8 mouse cellular contexts compared by ENCODE assay signal in genomic region chr7:105411874-105412632, GRCm38 (mm10). TPM values are rescaled to one million over a fixed set of nuclear protein-coding genes. Genes with fewer than 3 reads are reported as not detected.
DNase-seq lines count a peak whose midpoint lies in the region; ATAC-seq and TF ChIP-seq lines count a peak whose summit lies in the region.
"Not testable (repeated sequence)": the region's sequence is repeated elsewhere in the genome, so short reads cannot be mapped to it uniquely, and the experiment has no call there.

No protein-coding gene starts in this region.

- H3K4me2 ChIP-seq in CH12.LX (ENCODE audit: insufficient read depth, low read depth, poor library complexity, severe bottlenecking); kidney, embryonic 15.5 days; neural tube, embryonic 11.5 days (ENCODE audit: low read depth); stomach, postnatal 0 days (replicated peaks; ENCODE audit: low read depth): not testable (repeated sequence)

- not testable (repeated sequence) for H3K9me3 ChIP-seq in CH12.LX (replicated peaks; ENCODE audit: low read length); forebrain, embryonic 10.5 days; heart, embryonic 10.5 days; kidney, embryonic 15.5 days (replicated peaks); neural tube, embryonic 11.5 days (ENCODE audit: control insufficient read depth, low read length); stomach, postnatal 0 days (ENCODE audit: control insufficient read depth, low read length)

- ATAC-seq in kidney, embryonic 15.5 days (replicated peaks; ENCODE audit: low FRiP score): 0 out of 2 replicates have a peak, but pooled peaks have one; percentile 18
- peak; percentile 66 for ATAC-seq in neural tube, embryonic 11.5 days (ENCODE audit: insufficient read depth, low FRiP score, low TSS enrichment)
- ATAC-seq in stomach, postnatal 0 days (ENCODE audit: low FRiP score, low TSS enrichment): not testable (repeated sequence)

- H3K4me1 ChIP-seq in CH12.LX (ENCODE audit: control insufficient read depth in 1 of 2, insufficient read depth in 2 of 2); forebrain, embryonic 10.5 days; heart, embryonic 10.5 days; kidney, embryonic 15.5 days; neural tube, embryonic 11.5 days (ENCODE audit: control insufficient read depth, insufficient read depth, low read length); stomach, postnatal 0 days (replicated peaks; ENCODE audit: control insufficient read depth, insufficient read depth): not testable (repeated sequence)

- not testable (repeated sequence) for H3K79me2 ChIP-seq in CH12.LX (replicated peaks; ENCODE audit: control insufficient read depth, extremely low read depth, insufficient read depth, poor library complexity, severe bottlenecking)

- H3K27me3 ChIP-seq in CH12.LX (replicated peaks): peaks cover 18% of the 10 kb centered on the region
- H3K27me3 ChIP-seq in forebrain, embryonic 10.5 days (ENCODE audit: poor library complexity, severe bottlenecking); heart, embryonic 10.5 days (ENCODE audit: insufficient read depth, poor library complexity, severe bottlenecking); kidney, embryonic 15.5 days; neural tube, embryonic 11.5 days (ENCODE audit: control insufficient read depth, insufficient read depth, low read length); stomach, postnatal 0 days (ENCODE audit: control insufficient read depth, insufficient read depth, low read length): not testable (repeated sequence)

- not testable (repeated sequence) for H3K36me3 ChIP-seq in CH12.LX (replicated peaks in 1 of 2; ENCODE audit: control insufficient read depth in 1 of 2, insufficient read depth in 1 of 2, low read length in 1 of 2); forebrain, embryonic 10.5 days (replicated peaks); heart, embryonic 10.5 days; kidney, embryonic 15.5 days; neural tube, embryonic 11.5 days (ENCODE audit: control insufficient read depth, insufficient read depth, low read length); stomach, postnatal 0 days (ENCODE audit: control insufficient read depth, insufficient read depth, low read length)

- peak; percentile 85 to 86 for TF ChIP-seq CTCF in CH12.LX (conservative IDR thresholded peaks at IDR 0.05 in 1 of 2, IDR thresholded peaks at IDR 0.05 in 1 of 2; ENCODE audit: low read depth in 2 of 2, low read length in 2 of 2)
- peak; percentile 92 for TF ChIP-seq CTCF in stomach, postnatal 0 days (IDR thresholded peaks at IDR 0.05; ENCODE audit: low read depth)

- H3K27ac ChIP-seq in CH12.LX (ENCODE audit: insufficient read depth, low read depth); forebrain, embryonic 10.5 days; heart, embryonic 10.5 days; kidney, embryonic 15.5 days; neural tube, embryonic 11.5 days (ENCODE audit: low read depth, low read length); stomach, postnatal 0 days (replicated peaks): not testable (repeated sequence)

- in situ Hi-C loops in CH12.LX (cut with MboI; ENCODE audit: low pct_ligation_motif_present, low pct_unique_long_range_greater_than_20kb, low sequenced_read_pairs): not testable (repeated sequence)

- TF ChIP-seq POLR2A in CH12.LX (IDR thresholded peaks at IDR 0.05; ENCODE audit: low read depth, low read length): not testable (repeated sequence)

- TF ChIP-seq RAD21 in CH12.LX (IDR thresholded peaks at IDR 0.05; ENCODE audit: low read depth, low read length): peak; percentile 53

- H3K9ac ChIP-seq in CH12.LX (ENCODE audit: insufficient read depth, low read depth); kidney, embryonic 15.5 days; neural tube, embryonic 11.5 days (ENCODE audit: low read length); stomach, postnatal 0 days (ENCODE audit: low read length): not testable (repeated sequence)

- 66% methylated on average over 8 of the region's 8 CpGs for WGBS in forebrain, embryonic 10.5 days
- 47% methylated on average over 8 of the region's 8 CpGs for WGBS in heart, embryonic 10.5 days
- WGBS in kidney, embryonic 15.5 days: 55% methylated on average over 8 of the region's 8 CpGs
- WGBS in neural tube, embryonic 11.5 days: 59% methylated on average over 8 of the region's 8 CpGs
- WGBS in stomach, postnatal 0 days: 52% methylated on average over 8 of the region's 8 CpGs

- dilution Hi-C loops in CH12.LX (cut with MboI; ENCODE audit: extremely low pct_ligation_motif_present, extremely low pct_unique_long_range_greater_than_20kb, low sequenced_read_pairs): not testable (repeated sequence)

- not testable (repeated sequence) for TF ChIP-seq EP300 in CH12.LX (IDR thresholded peaks at IDR 0.05; ENCODE audit: low read length); stomach, postnatal 0 days (optimal IDR thresholded peaks at IDR 0.05)

- not testable (repeated sequence) for H3K4me3 ChIP-seq in CH12.LX (replicated peaks in 1 of 3; ENCODE audit: low read depth in 2 of 3, low read length in 2 of 3, poor library complexity in 1 of 3); forebrain, embryonic 10.5 days; heart, embryonic 10.5 days; kidney, embryonic 15.5 days (replicated peaks); neural tube, embryonic 11.5 days (ENCODE audit: low read depth, low read length); stomach, postnatal 0 days (ENCODE audit: low read depth, low read length)

- peak; percentile 50 for DNase-seq in CH12.LX (ENCODE audit: extremely low read depth)
- peak; percentile 37 for DNase-seq in c-Kit-positive CD71-negative TER-119-negative erythroid progenitor cells, embryonic 14.5 days (ENCODE audit: low read depth)
- peak; percentile 66 for DNase-seq in forebrain, embryonic 10.5 days (ENCODE audit: extremely low spot score, low spot score)
- DNase-seq in heart, embryonic 10.5 days (ENCODE audit: low spot score): peak; percentile 86
- DNase-seq in liver: peak; percentile 68
- peak; percentile 80 for DNase-seq in neural tube, embryonic 11.5 days (ENCODE audit: low spot score)
- DNase-seq in stomach, postnatal 0 days (ENCODE audit: low spot score): peak; percentile 78

RNA-seq across cellular contexts. Expression of gene Cnga4, which starts 7.7 kb away (rescaled TPM):
- total RNA-seq in CH12.LX (2012; rRNA removed) (not detected in 2 replicates), CH12.LX (2014; rRNA removed) (not detected in 2 replicates)
- polyA plus RNA-seq in CH12.LX (2012; ENCODE audit: insufficient read length, low read depth): not detected in 2 replicates
- 0.06 and 0.09 TPM in 2 replicates for polyA plus RNA-seq in forebrain, embryonic 10.5 days (2016; fragmentation: Nextera tagmentation; extraction: Ambion mirVana)
- polyA plus RNA-seq in heart, embryonic 10.5 days (2016; fragmentation: Nextera tagmentation; extraction: Ambion mirVana): not detected in 2 replicates
- polyA plus RNA-seq in kidney, embryonic 15.5 days (2015; fragmentation: Nextera tagmentation; extraction: Ambion mirVana): 0.08 TPM in 1 of 2 replicates, not detected in the other
- not detected in 2 replicates for polyA plus RNA-seq in neural tube, embryonic 11.5 days (2014; fragmentation: Nextera tagmentation; extraction: Ambion mirVana)
- not detected in 2 replicates for polyA plus RNA-seq in stomach, postnatal 0 days (2015; fragmentation: Nextera tagmentation; extraction: Ambion mirVana)

RNA-seq across cellular contexts. Expression of gene Fam160a2, which starts 12.2 kb away (rescaled TPM):
- 5.9 TPM in 2 replicates for total RNA-seq in CH12.LX (2012; rRNA removed)
- 3.1 and 3.5 TPM in 2 replicates for total RNA-seq in CH12.LX (2014; rRNA removed)
- 6.2 and 7.2 TPM in 2 replicates for polyA plus RNA-seq in CH12.LX (2012; ENCODE audit: insufficient read length, low read depth)
- 45.0 and 47.5 TPM in 2 replicates for polyA plus RNA-seq in forebrain, embryonic 10.5 days (2016; fragmentation: Nextera tagmentation; extraction: Ambion mirVana)
- polyA plus RNA-seq in heart, embryonic 10.5 days (2016; fragmentation: Nextera tagmentation; extraction: Ambion mirVana): 37.6 and 44.4 TPM in 2 replicates
- polyA plus RNA-seq in kidney, embryonic 15.5 days (2015; fragmentation: Nextera tagmentation; extraction: Ambion mirVana): 39.1 and 47.4 TPM in 2 replicates
- polyA plus RNA-seq in neural tube, embryonic 11.5 days (2014; fragmentation: Nextera tagmentation; extraction: Ambion mirVana): 33.0 and 36.1 TPM in 2 replicates
- 18.5 and 20.6 TPM in 2 replicates for polyA plus RNA-seq in stomach, postnatal 0 days (2015; fragmentation: Nextera tagmentation; extraction: Ambion mirVana)

RNA-seq across cellular contexts. Expression of gene Cckbr, which starts 13.5 kb away (rescaled TPM):
- total RNA-seq in CH12.LX (2012; rRNA removed): not detected in 2 replicates
- not detected in 2 replicates for total RNA-seq in CH12.LX (2014; rRNA removed)
- not detected in 2 replicates for polyA plus RNA-seq in CH12.LX (2012; ENCODE audit: insufficient read length, low read depth)
- polyA plus RNA-seq in forebrain, embryonic 10.5 days (2016; fragmentation: Nextera tagmentation; extraction: Ambion mirVana): 0.53 and 0.69 TPM in 2 replicates
- 0.09 and 0.31 TPM in 2 replicates for polyA plus RNA-seq in heart, embryonic 10.5 days (2016; fragmentation: Nextera tagmentation; extraction: Ambion mirVana)
- polyA plus RNA-seq in kidney, embryonic 15.5 days (2015; fragmentation: Nextera tagmentation; extraction: Ambion mirVana): 0.58 and 0.62 TPM in 2 replicates
- polyA plus RNA-seq in neural tube, embryonic 11.5 days (2014; fragmentation: Nextera tagmentation; extraction: Ambion mirVana): not detected in 2 replicates
- polyA plus RNA-seq in stomach, postnatal 0 days (2015; fragmentation: Nextera tagmentation; extraction: Ambion mirVana): 3.3 and 3.6 TPM in 2 replicates

RNA-seq across cellular contexts. Expression of gene Gm5901, which starts 37.2 kb away (rescaled TPM):
- 0.30 TPM in 1 of 2 replicates, not detected in the other for total RNA-seq in CH12.LX (2012; rRNA removed)
- total RNA-seq in CH12.LX (2014; rRNA removed): not detected in 2 replicates
- 0.44 TPM in 1 of 2 replicates, not detected in the other for polyA plus RNA-seq in CH12.LX (2012; ENCODE audit: insufficient read length, low read depth)
- not detected in 2 replicates for polyA plus RNA-seq in forebrain, embryonic 10.5 days (2016; fragmentation: Nextera tagmentation; extraction: Ambion mirVana)
- polyA plus RNA-seq in heart, embryonic 10.5 days (2016; fragmentation: Nextera tagmentation; extraction: Ambion mirVana): not detected in 2 replicates
- polyA plus RNA-seq in kidney, embryonic 15.5 days (2015; fragmentation: Nextera tagmentation; extraction: Ambion mirVana): not detected in 2 replicates
- not detected in 2 replicates for polyA plus RNA-seq in neural tube, embryonic 11.5 days (2014; fragmentation: Nextera tagmentation; extraction: Ambion mirVana)
- polyA plus RNA-seq in stomach, postnatal 0 days (2015; fragmentation: Nextera tagmentation; extraction: Ambion mirVana): not detected in 2 replicates

RNA-seq across cellular contexts. Expression of gene Olfr692, which starts 44.0 kb away (rescaled TPM):
- total RNA-seq in CH12.LX (2012; rRNA removed) (not detected in 2 replicates), CH12.LX (2014; rRNA removed) (not detected in 2 replicates)
- polyA plus RNA-seq in CH12.LX (2012; ENCODE audit: insufficient read length, low read depth): not detected in 2 replicates
- polyA plus RNA-seq in forebrain, embryonic 10.5 days (2016; fragmentation: Nextera tagmentation; extraction: Ambion mirVana): not detected in 2 replicates
- not detected in 2 replicates for polyA plus RNA-seq in heart, embryonic 10.5 days (2016; fragmentation: Nextera tagmentation; extraction: Ambion mirVana)
- not detected in 2 replicates for polyA plus RNA-seq in kidney, embryonic 15.5 days (2015; fragmentation: Nextera tagmentation; extraction: Ambion mirVana)
- polyA plus RNA-seq in neural tube, embryonic 11.5 days (2014; fragmentation: Nextera tagmentation; extraction: Ambion mirVana): not detected in 2 replicates
- polyA plus RNA-seq in stomach, postnatal 0 days (2015; fragmentation: Nextera tagmentation; extraction: Ambion mirVana): not detected in 2 replicates
